Mouse (Mus musculus): ENCODE measurements around the gene 2900026A02Rik.

2900026A02Rik gene

DNA sequence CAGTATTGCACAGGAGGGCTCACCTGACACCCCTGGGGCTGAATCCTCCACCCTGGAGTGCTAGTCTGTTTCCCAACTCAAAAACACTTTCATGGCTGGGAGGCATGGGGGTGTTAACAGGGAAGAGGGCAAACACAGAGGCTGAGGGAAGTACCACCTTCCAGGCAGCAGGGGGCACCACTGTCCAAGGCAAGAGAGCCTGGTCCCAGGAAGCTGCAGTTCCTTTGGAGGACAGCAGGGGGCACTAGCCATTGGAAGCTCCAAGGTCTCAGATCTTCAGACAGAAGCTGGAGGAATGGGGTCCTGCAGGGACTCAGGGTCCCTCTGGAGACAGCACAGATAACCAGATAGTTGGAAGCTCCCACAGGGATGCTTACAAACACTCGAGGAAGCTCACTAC, 121.5 kb downstream of the 2900026A02Rik start:
- DNase-seq (ENCODE audit: low spot score in 2 of 2): peak; percentile 82 to 88

DNA sequence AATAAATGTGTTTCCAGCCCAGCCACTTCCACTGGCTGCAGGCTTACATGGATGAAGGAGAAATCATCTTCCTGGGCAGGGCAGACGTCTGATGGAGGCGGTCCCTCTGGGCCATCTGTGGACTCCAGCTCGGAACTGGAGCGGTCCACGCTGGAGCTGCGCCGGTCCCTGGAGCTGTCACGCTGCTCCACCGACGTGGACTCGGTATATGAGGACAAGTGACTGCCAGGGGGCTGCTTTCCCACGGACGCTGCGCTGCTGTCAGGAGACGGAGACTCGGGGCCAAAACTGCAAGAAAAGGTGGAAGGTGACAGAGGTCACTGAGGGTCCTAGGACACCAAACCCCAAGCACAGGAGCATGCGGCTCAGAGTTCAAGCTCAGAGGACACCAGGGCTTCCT, 123.5 kb downstream of the 2900026A02Rik start:
- no peak for DNase-seq (ENCODE audit: low spot score in 2 of 2)

DNA sequence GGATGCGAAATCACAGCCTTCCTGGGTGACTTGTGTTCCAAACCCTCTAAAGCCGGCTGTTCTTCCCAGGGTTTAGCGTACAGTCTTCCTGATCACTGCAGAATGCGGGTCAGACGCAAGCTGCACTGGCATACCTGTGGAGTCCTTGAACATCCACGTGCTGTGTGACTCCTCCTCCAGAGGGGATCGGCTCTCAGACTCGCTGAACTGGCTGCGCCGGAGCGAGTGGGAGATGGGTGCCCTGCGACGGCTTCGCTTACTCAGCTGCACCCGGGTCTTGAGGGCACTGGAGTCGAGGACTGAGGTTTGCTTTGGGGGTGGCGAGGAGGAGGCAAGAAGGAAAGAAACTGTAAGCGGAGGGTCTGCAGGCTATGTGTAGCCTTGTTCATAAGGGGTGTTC, 125.6 kb downstream of the 2900026A02Rik start:
- peak in 1 of 2 experiments; percentile 57 for DNase-seq (ENCODE audit: low spot score in 2 of 2)

DNA sequence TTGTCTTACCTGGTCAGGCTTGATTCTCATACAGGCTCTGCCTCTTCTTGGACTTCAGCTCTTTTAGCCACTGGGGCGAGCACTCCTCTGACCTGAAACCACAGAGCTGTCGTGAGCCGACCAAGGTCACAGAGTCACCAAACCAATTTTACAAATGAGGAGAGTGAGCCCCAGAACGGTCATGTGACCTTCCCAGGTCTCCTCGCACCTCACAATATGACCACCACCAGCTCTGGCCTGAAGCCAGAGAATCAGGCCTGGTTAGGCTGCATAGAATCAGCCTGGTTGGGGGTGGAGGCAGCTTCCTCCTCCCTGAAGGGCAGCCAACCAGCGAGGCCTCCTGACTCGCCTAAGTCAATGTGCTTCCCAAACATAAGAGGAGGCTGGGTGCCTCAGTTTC, 128.6 kb downstream of the 2900026A02Rik start:
- DNase-seq (ENCODE audit: low spot score in 2 of 2): no peak

DNA sequence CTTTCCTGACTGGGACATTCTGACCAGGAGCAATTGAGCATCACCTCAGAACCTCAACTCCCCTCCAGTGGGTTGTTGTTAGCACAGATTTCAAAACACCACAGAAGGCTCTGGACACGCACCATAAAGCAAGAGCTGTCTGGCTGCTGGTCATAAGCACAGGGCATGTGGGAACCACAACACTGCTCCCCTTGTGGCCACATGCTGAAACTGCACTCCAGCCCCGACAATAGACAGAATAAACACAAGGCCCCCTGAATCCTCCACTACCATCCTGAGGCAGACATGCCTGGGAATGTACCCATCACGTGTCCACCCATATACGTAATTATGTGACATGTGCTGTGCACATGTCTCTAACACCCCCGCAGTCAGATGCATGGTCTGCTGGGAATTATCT, 129.9 kb downstream of the 2900026A02Rik start:
- no peak for DNase-seq (ENCODE audit: low spot score in 2 of 2)

DNA sequence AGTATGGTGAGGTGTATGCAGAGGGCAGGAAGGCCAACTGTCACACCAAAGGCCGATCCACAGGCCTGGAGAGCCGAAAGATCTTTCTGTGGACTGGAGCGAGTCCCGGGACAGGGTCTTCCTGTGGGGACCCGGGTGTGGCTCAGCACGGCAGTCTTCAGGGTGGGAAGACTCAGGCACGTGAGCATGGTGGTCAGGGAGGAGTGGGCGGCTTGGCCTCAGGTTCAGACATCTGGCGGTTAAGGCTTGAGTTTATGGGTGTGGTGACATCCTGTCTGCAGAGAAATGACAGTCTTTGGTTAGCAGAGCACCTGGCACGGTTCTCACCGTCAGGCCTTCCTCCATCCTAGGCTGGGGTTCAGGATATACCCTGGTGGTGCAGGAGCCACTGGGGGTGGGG, 130.3 kb downstream of the 2900026A02Rik start:
- DNase-seq (ENCODE audit: low spot score in 2 of 2): no peak

DNA sequence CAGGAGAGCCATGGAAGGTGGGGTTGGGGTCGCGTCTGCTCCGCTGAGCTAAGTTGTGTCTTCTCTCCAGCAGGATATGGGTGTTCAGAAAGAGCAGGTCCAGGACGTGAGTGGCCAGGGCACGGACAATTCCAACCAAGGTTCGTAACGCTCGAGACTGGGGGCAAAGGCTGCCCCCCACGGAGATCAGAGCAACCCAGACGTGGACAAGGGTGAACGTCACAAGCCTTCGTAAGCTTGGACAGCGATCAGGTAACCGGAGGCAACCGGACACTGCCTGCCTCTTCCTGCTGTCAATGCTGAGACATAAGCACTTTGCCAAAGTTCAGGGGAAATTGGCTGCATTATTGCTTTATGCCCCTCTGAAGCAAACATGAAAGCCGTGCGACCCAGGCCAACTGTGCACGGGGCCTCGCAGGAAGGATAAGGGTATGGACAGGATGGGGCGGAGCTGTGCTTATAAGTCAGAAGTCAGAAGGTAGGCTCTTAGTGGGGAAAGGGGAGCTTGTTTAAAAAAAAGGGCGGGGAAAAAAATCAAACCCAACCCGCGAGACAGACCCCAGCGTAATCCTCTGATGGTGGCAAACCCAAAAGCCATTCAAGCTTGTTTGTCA, 130.9 kb downstream of the 2900026A02Rik start:
- no peak for DNase-seq (ENCODE audit: low spot score in 2 of 2)

DNA sequence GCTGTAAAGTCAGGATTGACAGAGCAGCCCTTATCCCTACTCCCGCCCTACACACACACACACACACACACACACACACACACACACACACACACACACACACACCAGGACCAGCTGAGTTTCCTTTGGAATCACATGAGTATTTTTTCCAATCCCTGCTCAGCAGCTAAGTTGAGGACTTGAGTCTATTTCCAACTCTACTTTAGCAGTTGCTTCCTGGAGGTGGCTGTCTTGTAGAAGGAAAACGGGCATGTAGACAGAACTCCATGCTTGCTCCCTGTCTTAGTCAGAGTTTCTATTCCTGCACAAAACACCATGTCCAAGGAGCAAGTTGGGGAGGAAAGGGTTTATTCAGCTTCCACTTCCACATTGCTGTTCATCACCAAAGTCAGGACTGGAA, 133.6 kb downstream of the 2900026A02Rik start:
- DNase-seq (ENCODE audit: low spot score in 2 of 2): no peak

DNA sequence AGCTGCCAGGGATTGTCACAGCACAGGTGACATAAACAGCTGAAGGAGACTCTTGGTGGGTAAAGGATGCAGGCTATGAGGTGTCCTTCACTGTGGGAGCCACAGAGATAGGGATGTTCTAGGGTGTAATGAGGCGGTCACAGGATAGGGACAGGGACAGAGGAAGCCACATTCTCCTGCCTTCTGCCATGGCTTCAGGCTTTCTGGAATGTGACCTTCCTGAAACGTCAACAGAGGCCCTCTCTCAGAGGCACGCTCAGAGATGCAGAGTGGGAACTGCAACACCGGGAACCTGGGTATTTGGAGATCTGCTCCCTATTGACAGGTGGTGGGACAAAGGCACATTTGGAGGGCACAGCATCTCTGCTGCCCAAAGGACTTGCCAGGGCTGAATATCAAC, 134.0 kb downstream of the 2900026A02Rik start:
- DNase-seq (ENCODE audit: low spot score in 2 of 2): no peak

DNA sequence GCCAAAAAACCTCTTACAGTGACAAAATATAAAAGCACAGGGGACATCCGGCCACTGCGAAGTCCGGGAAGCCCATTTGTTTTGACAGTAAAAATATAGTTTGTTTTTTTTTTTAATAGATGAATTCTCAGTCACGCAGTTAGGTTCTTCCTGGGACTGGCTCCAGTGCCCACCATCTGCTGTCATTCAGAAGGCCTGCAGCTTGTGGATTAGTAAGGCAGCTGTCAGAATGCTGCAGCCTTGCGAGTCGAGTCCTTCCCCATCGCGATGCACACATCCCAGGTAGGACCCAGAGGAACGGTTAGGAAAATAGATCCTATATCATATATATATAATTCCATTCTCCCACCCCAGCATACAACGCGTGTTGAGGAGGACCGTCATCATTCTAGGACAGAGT, 134.6 kb downstream of the 2900026A02Rik start:
- DNase-seq (ENCODE audit: low spot score in 2 of 2): no peak

DNA sequence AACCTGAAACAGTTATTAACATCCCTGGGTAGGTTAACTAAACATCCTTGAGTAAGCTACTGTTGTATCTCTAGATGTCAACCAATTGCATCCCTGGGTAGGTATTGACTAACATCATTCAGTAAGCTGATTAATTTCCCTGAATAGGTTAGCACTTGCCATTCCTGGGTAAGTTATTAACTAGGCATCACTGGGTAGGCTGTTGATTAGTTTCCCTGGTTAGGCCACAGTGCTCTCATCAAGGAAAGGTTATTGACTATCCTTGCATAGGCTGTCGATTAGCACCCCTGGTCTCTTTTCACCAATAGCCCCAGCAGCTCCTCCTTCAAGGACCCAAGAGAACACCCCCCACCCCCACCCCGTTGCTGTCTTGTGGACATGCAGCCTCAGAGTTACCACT, 135.1 kb downstream of the 2900026A02Rik start:
- DNase-seq (ENCODE audit: low spot score in 2 of 2): no peak

DNA sequence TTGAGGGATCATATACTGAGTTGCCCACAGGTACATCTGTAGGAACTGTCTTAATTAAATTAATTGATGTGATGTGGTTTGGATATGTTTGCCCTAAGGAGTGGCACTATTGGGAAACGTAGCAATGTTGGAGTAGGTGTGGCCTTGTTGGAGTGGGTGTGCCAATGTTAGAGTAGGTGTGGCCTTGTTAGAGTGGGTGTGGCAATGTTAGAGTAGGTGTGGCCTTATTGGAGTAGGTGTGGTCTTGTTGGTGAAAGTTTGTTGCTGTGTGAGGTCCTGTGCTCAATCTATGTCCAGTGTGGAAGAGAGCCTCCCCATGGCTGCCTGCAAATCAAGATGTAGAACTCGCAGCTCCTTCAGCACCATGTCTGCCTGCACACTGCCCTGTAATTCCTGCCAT, 136.7 kb downstream of the 2900026A02Rik start:
- DNase-seq (ENCODE audit: low spot score in 2 of 2): no peak

DNA sequence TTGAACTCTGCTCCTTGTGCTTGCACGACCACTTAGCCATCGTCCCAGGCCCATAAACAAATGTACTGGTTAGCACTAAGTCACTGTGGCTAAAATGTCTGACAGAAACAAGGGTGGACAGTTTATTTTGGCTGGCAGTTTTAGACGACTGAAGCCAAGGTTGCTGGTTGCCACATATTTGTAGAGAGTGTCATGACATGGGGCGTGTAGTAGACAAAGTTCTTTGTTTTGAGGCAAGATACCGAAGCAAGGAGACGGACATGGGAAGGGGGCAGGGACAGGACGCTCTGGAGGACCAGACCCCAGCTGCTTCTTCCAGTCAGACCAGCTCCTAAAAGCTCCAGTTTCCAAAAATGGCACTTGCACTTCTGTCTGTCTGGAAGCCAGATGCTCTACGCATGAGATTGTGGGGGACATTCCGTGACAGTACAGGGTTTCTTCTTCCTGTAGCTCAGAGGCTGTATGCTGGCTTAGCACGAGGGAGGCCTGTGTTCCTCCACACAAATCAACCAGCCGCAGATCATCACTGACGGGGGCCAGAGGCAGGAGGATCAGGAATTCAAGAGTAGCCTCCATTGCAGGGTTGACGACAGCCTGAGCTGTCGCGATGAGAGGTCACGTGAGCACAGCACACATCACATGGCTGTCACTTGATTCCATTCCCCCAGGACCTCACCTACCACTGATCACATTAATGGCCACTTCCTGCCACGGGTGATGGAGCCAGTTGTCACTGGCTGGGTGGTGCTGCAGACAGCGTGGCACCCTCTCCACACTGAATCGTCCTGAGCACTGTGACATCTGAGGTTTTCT, 138.5 kb downstream of the 2900026A02Rik start:
- DNase-seq (ENCODE audit: low spot score in 2 of 2): no peak

DNA sequence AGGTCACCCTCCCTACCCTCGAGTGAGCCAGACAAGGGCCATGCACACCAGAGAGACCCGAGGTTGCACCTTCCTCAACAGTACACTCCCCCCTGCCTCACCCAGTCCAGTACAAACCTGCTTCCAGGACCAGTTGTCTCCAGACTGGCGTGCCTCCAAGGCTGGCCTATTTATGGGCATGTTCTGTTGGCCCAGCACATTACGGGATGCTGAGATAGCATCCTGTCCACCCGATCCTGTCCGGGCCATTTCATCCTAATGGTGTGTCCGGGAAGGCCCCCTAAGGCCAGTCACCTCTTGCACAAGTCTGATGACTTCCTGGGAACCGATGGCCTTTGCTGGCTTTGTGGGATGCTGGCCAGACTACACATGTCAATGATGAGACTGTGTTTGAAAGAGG, 139.6 kb downstream of the 2900026A02Rik start, which contains the start of gene Crybb3:
Gene Crybb3 (minus strand): TSS at position 146 of the 400 bp plus-strand sequence.
- DNase-seq (ENCODE audit: low spot score in 2 of 2): no peak

DNA sequence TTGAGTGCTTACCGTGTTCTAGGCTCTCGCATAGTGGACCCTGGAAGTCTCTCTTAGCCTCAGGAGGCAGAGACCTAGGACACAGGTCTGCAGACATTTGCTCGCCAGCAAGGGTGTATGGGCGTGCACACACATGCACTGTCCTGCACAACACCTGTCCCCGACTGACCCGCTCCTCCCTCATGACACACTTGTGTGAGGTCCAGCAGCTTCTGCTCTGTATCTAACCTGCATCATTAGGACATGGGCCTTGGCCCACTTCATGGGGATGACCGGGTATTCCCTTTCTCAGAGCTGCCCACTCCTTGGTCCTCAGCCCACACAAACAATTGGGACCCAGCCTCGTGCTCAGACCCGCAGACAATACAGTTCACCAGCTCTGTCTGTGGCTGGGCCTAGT, 140.0 kb downstream of the 2900026A02Rik start:
- no peak for DNase-seq (ENCODE audit: low spot score in 2 of 2)

DNA sequence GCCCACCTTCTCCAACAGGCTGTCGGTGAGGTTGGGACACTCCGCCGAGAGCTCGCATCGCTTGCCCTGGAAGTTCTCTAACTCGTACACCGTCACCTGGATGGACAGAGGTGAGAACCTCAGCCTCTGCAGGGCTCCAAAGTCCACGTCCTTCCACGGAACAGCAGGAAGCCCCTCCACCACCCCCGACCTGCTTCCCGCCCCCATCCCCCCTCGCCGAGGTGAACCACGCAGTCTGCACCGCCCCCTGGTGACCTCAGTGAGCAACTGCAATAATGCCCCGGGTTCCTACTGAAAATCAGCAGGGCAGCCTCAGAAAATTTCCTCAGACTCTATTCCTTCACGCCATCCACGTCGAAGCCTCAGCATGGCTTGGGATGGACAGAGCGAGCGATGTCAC, 141.3 kb downstream of the 2900026A02Rik start:
- DNase-seq (ENCODE audit: low spot score in 2 of 2): no peak

DNA sequence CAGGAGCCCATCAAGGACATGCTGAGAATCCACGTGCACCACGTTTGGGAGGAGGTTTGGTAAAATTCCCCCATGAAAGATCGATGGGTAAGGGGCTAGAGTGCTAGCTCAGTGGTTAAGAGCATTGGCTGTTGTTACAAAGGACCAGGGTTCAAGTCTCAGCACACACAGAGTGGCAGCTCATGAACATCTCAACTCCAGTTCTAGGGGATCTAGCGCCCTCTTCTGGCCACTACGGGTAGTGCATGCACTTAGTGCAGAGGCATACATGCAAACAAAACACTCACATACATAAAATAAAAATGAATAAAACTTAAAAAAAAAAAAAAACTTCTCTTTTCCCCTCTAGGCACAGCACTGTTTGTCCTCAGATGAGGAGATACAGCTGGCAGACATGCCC, 142.3 kb downstream of the 2900026A02Rik start:
- no peak for DNase-seq (ENCODE audit: low spot score in 2 of 2)

DNA sequence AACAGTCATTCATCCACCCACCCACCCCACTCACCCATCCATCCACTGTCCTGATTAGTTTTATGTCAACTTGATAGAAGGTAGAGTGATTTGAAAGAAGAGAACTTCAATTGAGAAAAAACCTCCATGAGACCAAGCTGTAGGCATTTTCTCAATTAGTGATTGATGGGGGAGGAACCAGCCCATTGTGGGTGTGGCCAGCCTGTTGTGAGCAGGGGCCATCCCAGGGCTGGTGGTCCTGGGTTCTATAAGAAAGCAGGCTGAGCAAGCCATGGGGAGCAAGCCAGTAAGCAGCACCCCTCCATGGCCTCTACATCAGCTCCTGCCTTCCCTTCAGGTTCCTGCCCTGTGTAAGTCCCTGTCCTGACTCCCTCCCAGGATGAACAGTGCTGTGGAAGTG, 151.0 kb downstream of the 2900026A02Rik start, which contains the start of gene Crybb2:
Gene Crybb2 (minus strand): TSS at position 101 of the 400 bp plus-strand sequence.
- no peak for DNase-seq (ENCODE audit: low spot score in 2 of 2)

DNA sequence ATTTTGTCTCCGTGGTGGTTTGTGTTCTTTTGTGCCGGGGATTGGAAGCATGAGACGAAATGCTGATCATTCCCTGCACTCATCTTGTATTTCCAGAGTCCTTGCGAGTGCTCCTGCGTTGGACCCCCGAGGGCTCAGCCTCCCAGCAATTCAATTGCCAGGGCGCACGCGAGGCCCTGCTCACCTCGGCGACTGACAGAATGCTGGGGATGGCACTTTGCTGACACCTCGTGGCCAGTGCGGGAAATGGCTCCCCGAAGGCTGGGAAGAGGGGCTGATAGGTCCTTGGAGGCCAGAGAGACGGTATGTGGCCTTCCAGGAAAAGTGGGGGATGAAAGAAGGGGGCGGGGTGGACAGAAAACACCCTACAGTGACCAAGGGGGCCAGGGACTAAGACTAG, 166.7 kb downstream of the 2900026A02Rik start:
- DNase-seq (ENCODE audit: low spot score in 2 of 2): peak; percentile 66 to 77

DNA sequence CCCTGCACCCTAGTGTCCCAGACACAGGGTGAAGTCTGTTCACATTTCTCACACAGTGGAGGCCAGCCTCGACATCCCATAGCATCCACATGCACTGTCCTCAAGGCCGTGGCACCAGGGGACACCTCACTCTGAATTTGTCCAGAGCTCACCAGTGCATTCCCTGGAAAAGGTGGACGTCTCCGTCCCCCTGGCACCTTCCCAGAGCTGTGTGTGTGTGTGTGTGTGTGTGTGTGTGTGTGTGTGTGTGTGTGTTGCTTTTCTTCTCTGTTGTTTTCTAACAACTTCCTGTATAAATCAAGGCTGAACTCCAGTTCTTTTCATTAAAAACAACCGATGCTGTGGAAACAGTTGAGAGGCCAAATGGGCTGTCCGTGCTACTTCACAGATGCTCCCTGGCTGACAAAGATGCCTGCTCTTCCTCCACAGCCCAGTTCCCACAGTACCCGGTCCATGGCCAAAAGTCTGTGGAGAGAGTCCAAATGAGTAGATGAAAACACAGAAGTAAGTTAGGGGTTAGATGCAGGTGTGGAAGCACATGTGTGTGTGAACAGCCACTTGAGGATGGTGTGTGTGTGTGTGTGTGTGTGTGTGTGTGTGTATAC, 170.4 kb downstream of the 2900026A02Rik start:
- DNase-seq (ENCODE audit: low spot score in 2 of 2): no peak

DNA sequence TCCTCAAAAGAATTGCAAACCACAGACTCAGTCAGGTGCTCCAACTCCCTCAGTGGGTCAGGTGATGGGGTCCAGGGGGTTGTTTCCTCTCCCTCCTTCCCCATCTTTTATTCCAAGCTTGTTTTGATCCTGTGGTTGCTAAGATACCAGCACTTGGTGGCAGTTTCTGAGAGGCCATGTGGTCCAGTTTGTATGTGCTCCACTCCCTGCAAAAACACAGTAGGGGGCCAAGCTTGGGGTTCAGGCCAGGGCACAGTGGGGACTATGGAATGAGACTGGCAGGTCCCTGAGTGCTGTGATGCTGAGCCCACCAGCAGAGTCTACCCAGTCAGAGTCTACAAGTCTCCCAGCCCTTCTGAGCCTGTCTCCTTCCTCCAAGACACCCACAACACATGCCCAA, 171.2 kb downstream of the 2900026A02Rik start:
- no peak for DNase-seq (ENCODE audit: low spot score in 2 of 2)

DNA sequence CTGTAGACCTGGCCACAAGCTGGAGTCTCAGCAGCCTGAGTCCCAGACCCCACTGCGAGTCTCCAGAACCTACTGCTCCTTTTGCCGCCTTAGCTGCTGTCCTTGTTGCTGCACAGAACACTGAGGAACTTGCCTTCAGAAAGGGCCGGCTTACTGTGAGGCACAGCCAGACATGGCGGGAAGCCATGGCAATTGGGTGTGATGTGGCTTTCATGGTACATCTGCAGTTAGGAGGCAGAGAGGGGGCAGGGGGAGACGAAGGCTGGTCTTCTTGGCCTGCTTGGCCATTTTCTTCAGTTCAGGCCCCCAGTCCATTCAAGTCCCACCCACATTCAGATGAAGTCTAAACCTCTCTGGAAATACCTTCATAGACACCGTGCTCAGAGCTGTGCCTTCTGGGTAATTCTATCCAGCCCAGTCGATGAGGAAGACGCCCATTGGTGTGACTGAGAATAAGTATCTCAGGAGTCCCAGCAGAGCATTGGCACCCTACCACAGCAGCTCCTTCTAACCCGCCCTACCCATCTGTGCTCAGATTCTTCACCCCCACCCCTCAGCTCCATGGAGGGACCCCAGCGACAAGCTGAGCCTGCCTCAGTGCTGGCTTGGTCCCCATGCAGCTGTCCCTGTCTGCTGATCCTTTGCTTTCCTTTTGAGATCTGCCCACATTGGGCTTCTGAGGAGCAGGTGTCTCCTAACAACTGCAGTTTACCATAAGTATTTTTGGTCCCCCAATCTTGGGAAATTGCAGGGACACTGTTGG, 175.3 kb downstream of the 2900026A02Rik start:
- no peak for DNase-seq (ENCODE audit: low spot score in 2 of 2)

Measured in urinary bladder, postnatal 36 days (tissue).